Comparison of ENCODE assay signal across 27 mouse cellular contexts in the genomic region with DNA sequence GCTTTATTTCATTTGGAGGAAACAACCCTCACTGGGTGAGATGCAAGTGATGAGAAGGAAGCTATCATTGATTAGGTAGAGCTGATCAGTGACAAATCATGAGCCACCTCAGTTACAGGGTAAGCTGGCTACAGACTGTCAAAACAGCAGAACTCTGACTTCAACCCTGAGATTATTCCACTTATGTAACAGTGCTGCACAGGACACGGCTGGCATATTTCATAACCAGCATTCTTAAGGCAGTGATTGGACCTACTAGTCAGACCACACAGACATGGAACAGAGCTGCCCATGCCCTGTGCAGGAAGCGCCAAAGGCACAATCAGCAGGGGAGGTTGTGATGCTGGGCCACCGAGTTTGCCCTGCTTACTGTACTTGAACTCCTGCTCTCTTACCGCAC.
DNase-seq lines count a peak whose midpoint lies in the region; ATAC-seq and TF ChIP-seq lines count a peak whose summit lies in the region.
"Had no signal": no experiment of that assay in that cellular context is flagged by ENCODE, and none has a peak within 500 bp of the region (broad histone marks: within the 10 kb centered on the region; RNA-seq: fewer than 3 reads in every experiment).

No protein-coding gene starts in this region.

- H3K4me3 ChIP-seq in heart, embryonic 15.5 days, result no peak overlapping the region
- H3K4me3 ChIP-seq in midbrain, embryonic 11.5 days (ENCODE audit: low read depth, low read length), result no peak overlapping the region
- H3K4me3 ChIP-seq in midbrain, embryonic 14.5 days (replicated peaks; ENCODE audit: low read depth, low read length), result no peak overlapping the region
- no peak overlapping the region for H3K4me3 ChIP-seq in lung, embryonic 16.5 days (ENCODE audit: low read length)
- no peak overlapping the region for H3K4me3 ChIP-seq in left cerebral cortex, adult 2 months
- H3K4me3 ChIP-seq: embryonic facial prominence, embryonic 10.5 days; forebrain, embryonic 15.5 days; heart, embryonic 13.5 days; limb, embryonic 12.5 days; liver, embryonic 13.5 days; midbrain, embryonic 10.5 days; neural tube, embryonic 15.5 days; stomach, embryonic 15.5 days had no signal

- no peaks in the 10 kb centered on the region for H3K27me3 ChIP-seq in heart, embryonic 15.5 days
- H3K27me3 ChIP-seq in midbrain, embryonic 11.5 days (ENCODE audit: control insufficient read depth, insufficient read depth, low read length), result no peaks in the 10 kb centered on the region
- no peaks in the 10 kb centered on the region for H3K27me3 ChIP-seq in midbrain, embryonic 14.5 days (ENCODE audit: control insufficient read depth, insufficient read depth, low read length)
- H3K27me3 ChIP-seq in lung, embryonic 16.5 days (ENCODE audit: control insufficient read depth, insufficient read depth, low read depth, low read length), result no peaks in the 10 kb centered on the region
- H3K27me3 ChIP-seq: CH12.LX; forebrain, embryonic 15.5 days; heart, embryonic 13.5 days; limb, embryonic 12.5 days; liver, embryonic 13.5 days; neural tube, embryonic 15.5 days; Patski; stomach, embryonic 15.5 days had no signal

- H3K9me3 ChIP-seq in heart, embryonic 15.5 days (replicated peaks), result no peaks in the 10 kb centered on the region
- H3K9me3 ChIP-seq in midbrain, embryonic 11.5 days (ENCODE audit: control insufficient read depth, low read length), result no peaks in the 10 kb centered on the region
- H3K9me3 ChIP-seq in midbrain, embryonic 14.5 days (ENCODE audit: control insufficient read depth, low read length), result no peaks in the 10 kb centered on the region
- no peaks in the 10 kb centered on the region for H3K9me3 ChIP-seq in lung, embryonic 16.5 days (ENCODE audit: control insufficient read depth, low read length)
- H3K9me3 ChIP-seq: embryonic facial prominence, embryonic 10.5 days; forebrain, embryonic 15.5 days; G1E; heart, embryonic 13.5 days; limb, embryonic 12.5 days; liver, embryonic 13.5 days; midbrain, embryonic 10.5 days; neural tube, embryonic 15.5 days; stomach, embryonic 15.5 days had no signal

- no peak for TF ChIP-seq CTCF in left cerebral cortex, adult 2 months (IDR thresholded peaks at IDR 0.05)

- peaks cover 9% of the 10 kb centered on the region for H3K4me1 ChIP-seq in heart, embryonic 15.5 days (replicated peaks)
- H3K4me1 ChIP-seq in midbrain, embryonic 11.5 days (ENCODE audit: control insufficient read depth, insufficient read depth, low read length), result no peaks in the 10 kb centered on the region
- no peaks in the 10 kb centered on the region for H3K4me1 ChIP-seq in midbrain, embryonic 14.5 days (ENCODE audit: control insufficient read depth, insufficient read depth, low read length)
- peaks cover 10% of the 10 kb centered on the region for H3K4me1 ChIP-seq in lung, embryonic 16.5 days (replicated peaks; ENCODE audit: control insufficient read depth, insufficient read depth, low read length)
- H3K4me1 ChIP-seq: liver, embryonic 13.5 days; stomach, embryonic 15.5 days had no signal

- H3K9ac ChIP-seq in heart, embryonic 15.5 days, result no peak overlapping the region
- H3K9ac ChIP-seq in midbrain, embryonic 11.5 days (ENCODE audit: low read length), result no peak overlapping the region
- H3K9ac ChIP-seq in midbrain, embryonic 14.5 days (replicated peaks; ENCODE audit: low read length), result no peak overlapping the region
- H3K9ac ChIP-seq in lung, embryonic 16.5 days (ENCODE audit: low read length), result no peak overlapping the region
- H3K9ac ChIP-seq: forebrain, embryonic 15.5 days; heart, embryonic 13.5 days; limb, embryonic 12.5 days; liver, embryonic 13.5 days; neural tube, embryonic 15.5 days; stomach, embryonic 15.5 days had no signal

- peak overlapping the region; percentile 15; the same call in 1 of the 2 replicates for H3K27ac ChIP-seq in heart, embryonic 15.5 days
- no peak overlapping the region for H3K27ac ChIP-seq in midbrain, embryonic 11.5 days (ENCODE audit: low read depth, low read length)
- no peak overlapping the region for H3K27ac ChIP-seq in midbrain, embryonic 14.5 days (replicated peaks; ENCODE audit: low read depth, low read length)
- H3K27ac ChIP-seq in lung, embryonic 16.5 days (ENCODE audit: low read length), result peak overlapping the region; percentile 4
- no peak overlapping the region for H3K27ac ChIP-seq in left cerebral cortex, adult 2 months
- H3K27ac ChIP-seq: embryonic facial prominence, embryonic 10.5 days; forebrain, embryonic 15.5 days; heart, embryonic 13.5 days; hindbrain, postnatal 0 days; limb, embryonic 12.5 days; liver, embryonic 13.5 days; macrophage; midbrain, embryonic 10.5 days; neural tube, embryonic 15.5 days; stomach, embryonic 15.5 days had no signal

- no peak overlapping the region for H3K4me2 ChIP-seq in heart, embryonic 15.5 days
- H3K4me2 ChIP-seq in midbrain, embryonic 11.5 days, result no peak overlapping the region
- H3K4me2 ChIP-seq in midbrain, embryonic 14.5 days (ENCODE audit: low read length), result no peak overlapping the region
- no peak overlapping the region for H3K4me2 ChIP-seq in lung, embryonic 16.5 days (ENCODE audit: low read depth, low read length)
- H3K4me2 ChIP-seq: forebrain, embryonic 15.5 days; heart, embryonic 13.5 days; limb, embryonic 12.5 days; liver, embryonic 13.5 days; neural tube, embryonic 15.5 days; stomach, embryonic 15.5 days had no signal

- DNase-seq in heart, adult 8-10 months (ENCODE audit: low spot score), result no peak
- peak; percentile 51 for DNase-seq in midbrain, embryonic 11.5 days (ENCODE audit: low spot score, missing footprints)
- DNase-seq in midbrain, embryonic 14.5 days, result no peak
- DNase-seq in thymus, postnatal 10 days (ENCODE audit: low spot score in 2 of 2), result no peak
- no peak for DNase-seq in left cerebral cortex, adult 2 months (ENCODE audit: extremely low spot score in 1 of 2, low spot score in 2 of 2)
- DNase-seq in adrenal gland, postnatal 10 days, result no peak
- DNase-seq: adrenal gland, postnatal 14 days; B cell, adult 2 months; cerebellum, adult 11 months; cerebellum, adult 9-11 months; liver, embryonic 13.5 days; thymus, postnatal 4 days had no signal

- H3K36me3 ChIP-seq in heart, embryonic 15.5 days, result no peaks in the 10 kb centered on the region
- no peaks in the 10 kb centered on the region for H3K36me3 ChIP-seq in midbrain, embryonic 11.5 days (ENCODE audit: control insufficient read depth, insufficient read depth, low read length)
- no peaks in the 10 kb centered on the region for H3K36me3 ChIP-seq in midbrain, embryonic 14.5 days (ENCODE audit: control insufficient read depth, insufficient read depth, low read length)
- no peaks in the 10 kb centered on the region for H3K36me3 ChIP-seq in lung, embryonic 16.5 days (ENCODE audit: control insufficient read depth, insufficient read depth, low read length)
- H3K36me3 ChIP-seq: embryonic facial prominence, embryonic 10.5 days; forebrain, embryonic 15.5 days; heart, embryonic 13.5 days; limb, embryonic 12.5 days; liver, embryonic 13.5 days; midbrain, embryonic 10.5 days; neural tube, embryonic 15.5 days; stomach, embryonic 15.5 days had no signal

- no peak for ATAC-seq in heart, embryonic 15.5 days (replicated peaks; ENCODE audit: insufficient number of reproducible peaks, insufficient read depth, low FRiP score, low read depth)
- ATAC-seq in midbrain, embryonic 11.5 days (ENCODE audit: low FRiP score), result no peak
- no peak for ATAC-seq in midbrain, embryonic 14.5 days (ENCODE audit: low FRiP score, low TSS enrichment)
- ATAC-seq in lung, embryonic 16.5 days (ENCODE audit: low read depth), result peak; percentile 63; the same call in 1 of the 2 replicates
- ATAC-seq: forebrain, embryonic 15.5 days; hindbrain, postnatal 0 days; intestine, embryonic 16.5 days; Patski had no signal

- WGBS in heart, embryonic 15.5 days, result 55% methylated on average over 4 of the region's 4 CpGs
- 90% methylated on average over 4 of the region's 4 CpGs for WGBS in midbrain, embryonic 11.5 days
- WGBS in midbrain, embryonic 14.5 days, result 93% methylated on average over 4 of the region's 4 CpGs
- 58% methylated on average over 4 of the region's 4 CpGs for WGBS in lung, embryonic 16.5 days

- intact Hi-C loops in left cerebral cortex, adult 2 months (cut with DNase I), result no loop called here

Comparison
In these comparisons a context has a peak if more than half of its experiments do, and no peak if none do; other contexts are left out.
1. H3K27ac ChIP-seq: peak in heart, embryonic 15.5 days (single experiment) and lung, embryonic 16.5 days (single experiment); none in midbrain, embryonic 11.5 days (single experiment), midbrain, embryonic 14.5 days (single experiment) and left cerebral cortex, adult 2 months (single experiment).